Mouse (Mus musculus): ENCODE measurements around the gene Mcts2. TPM values are rescaled to one million over a fixed set of nuclear protein-coding genes. Genes with fewer than 3 reads are reported as not detected.

Gene Mcts2
- polyA plus RNA-seq, 1 experiment: not detected

GRCm38 (mm10) chr2:152709066-152709465 lies 22.2 kb downstream of the Mcts2 start:
- Histone ChIP-seq H3K4me1 (ENCODE audit: control insufficient read depth, insufficient read depth, low read length) (peaks cover 25% of the 10 kb centered on the region), H3K27ac (ENCODE audit: insufficient read depth, low read depth, low read length) (no peak overlapping the region), H3K4me3 (ENCODE audit: insufficient read depth, low read depth, low read length) (no peak overlapping the region)
- WGBS: 78% methylated on average over 5 of the region's 5 CpGs
- TF ChIP-seq POLR2A (IDR thresholded peaks at IDR 0.05; ENCODE audit: insufficient read depth, low read depth, low read length): no peak
- no peak for TF ChIP-seq CTCF (IDR thresholded peaks at IDR 0.05; ENCODE audit: insufficient read depth, low read depth, low read length)

DNA sequence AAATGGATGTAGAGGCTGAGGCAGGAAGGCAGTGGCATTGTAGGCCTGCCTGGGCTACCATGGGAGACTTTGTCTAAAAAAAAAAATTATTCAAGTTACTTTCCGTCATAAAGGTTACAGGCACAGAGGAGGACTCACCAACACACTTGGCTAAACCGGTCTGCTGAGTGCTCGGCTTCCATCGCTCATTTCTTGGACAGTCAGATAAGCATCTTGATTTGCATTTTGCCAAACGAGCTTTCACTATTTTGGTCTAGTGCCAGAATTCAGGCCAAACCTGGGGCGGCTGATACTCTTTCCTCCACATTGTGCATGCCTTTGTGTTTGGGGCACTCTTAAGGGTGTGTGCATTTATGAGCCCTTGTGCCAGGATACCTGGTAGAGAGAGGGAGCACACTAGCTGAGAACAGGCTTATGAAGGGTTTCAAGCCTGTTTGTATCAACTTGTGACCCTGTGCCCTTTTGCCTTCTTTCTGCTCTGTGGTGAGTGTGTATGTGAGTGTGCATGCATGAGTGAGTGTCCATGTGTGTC lies 29.5 kb downstream of the Mcts2 start:
- Histone ChIP-seq H3K27ac (ENCODE audit: insufficient read depth, low read depth, low read length) (no peak overlapping the region), H3K4me1 (ENCODE audit: control insufficient read depth, insufficient read depth, low read length) (no peaks in the 10 kb centered on the region; the same call in 1 of the 2 replicates), H3K4me3 (ENCODE audit: insufficient read depth, low read depth, low read length) (no peak overlapping the region)
- TF ChIP-seq CTCF (IDR thresholded peaks at IDR 0.05; ENCODE audit: insufficient read depth, low read depth, low read length) (no peak), POLR2A (IDR thresholded peaks at IDR 0.05; ENCODE audit: insufficient read depth, low read depth, low read length) (no peak)
- 66% methylated on average over 6 of the region's 6 CpGs for WGBS

- TF ChIP-seq POLR2A (IDR thresholded peaks at IDR 0.05; ENCODE audit: insufficient read depth, low read depth, low read length) (no peak), CTCF (IDR thresholded peaks at IDR 0.05; ENCODE audit: insufficient read depth, low read depth, low read length) (no peak)
- 56% methylated on average over 11 of the region's 11 CpGs for WGBS
- no peaks in the 10 kb centered on the region; the same call in 1 of the 2 replicates for H3K4me1 ChIP-seq (ENCODE audit: control insufficient read depth, insufficient read depth, low read length)
- H3K4me3 ChIP-seq (ENCODE audit: insufficient read depth, low read depth, low read length): no peak overlapping the region
- H3K27ac ChIP-seq (ENCODE audit: insufficient read depth, low read depth, low read length): no peak overlapping the region
Observed at GRCm38 (mm10) chr2:152717652-152718051, 30.8 kb downstream of the Mcts2 start.

- H3K27ac ChIP-seq (ENCODE audit: insufficient read depth, low read depth, low read length): no peak overlapping the region
- H3K4me3 ChIP-seq (ENCODE audit: insufficient read depth, low read depth, low read length): no peak overlapping the region
- H3K4me1 ChIP-seq (ENCODE audit: control insufficient read depth, insufficient read depth, low read length): no peaks in the 10 kb centered on the region; the same call in 1 of the 2 replicates
- WGBS: 55% methylated on average over 6 of the region's 6 CpGs
- no peak for TF ChIP-seq POLR2A (IDR thresholded peaks at IDR 0.05; ENCODE audit: insufficient read depth, low read depth, low read length)
- TF ChIP-seq CTCF (IDR thresholded peaks at IDR 0.05; ENCODE audit: insufficient read depth, low read depth, low read length): no peak
Observed at GRCm38 (mm10) chr2:152718076-152718475, 31.2 kb downstream of the Mcts2 start.

DNA sequence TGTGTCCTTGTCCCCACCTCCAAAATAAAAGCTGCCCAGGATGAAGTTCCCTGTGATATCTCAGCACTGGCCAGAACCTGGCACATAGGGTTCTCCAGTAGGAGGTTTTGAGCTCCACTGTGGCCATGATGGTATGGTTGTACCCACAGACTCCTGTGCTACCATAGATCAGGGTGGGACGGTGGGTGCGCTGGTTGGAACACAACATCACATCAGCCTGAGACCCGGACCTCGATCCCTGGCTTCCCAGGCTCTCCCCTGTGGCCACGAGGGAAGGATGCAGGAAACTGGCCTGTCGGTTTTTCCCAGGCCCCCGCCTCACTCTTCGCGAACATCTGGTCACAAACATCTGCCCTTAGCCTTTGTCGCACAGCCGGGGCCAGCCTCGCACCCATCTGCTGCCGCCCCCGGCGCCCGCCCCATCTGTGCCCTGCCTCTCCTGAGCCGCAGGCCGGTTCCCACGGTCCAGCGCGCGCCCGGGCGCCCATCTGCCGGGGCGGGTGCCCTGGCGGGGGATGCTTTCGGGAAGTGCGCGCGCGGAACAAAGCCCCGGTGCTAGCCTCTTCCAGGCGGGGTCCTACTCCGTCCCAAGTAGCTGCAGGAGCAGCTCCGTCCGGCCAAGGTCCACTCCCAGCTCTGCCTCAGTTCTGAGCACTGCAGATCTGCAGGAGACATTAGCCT lies 37.0 kb downstream of the Mcts2 start:
- TF ChIP-seq CTCF (IDR thresholded peaks at IDR 0.05; ENCODE audit: insufficient read depth, low read depth, low read length) (no peak), POLR2A (IDR thresholded peaks at IDR 0.05; ENCODE audit: insufficient read depth, low read depth, low read length) (no peak)
- WGBS: 19% methylated on average over 37 of the region's 37 CpGs
- Histone ChIP-seq H3K4me1 (ENCODE audit: control insufficient read depth, insufficient read depth, low read length) (peaks cover 5% of the 10 kb centered on the region; the same call in 1 of the 2 replicates), H3K4me3 (ENCODE audit: insufficient read depth, low read depth, low read length) (no peak overlapping the region), H3K27ac (ENCODE audit: insufficient read depth, low read depth, low read length) (no peak overlapping the region)

- no peak overlapping the region for H3K27ac ChIP-seq (ENCODE audit: insufficient read depth, low read depth, low read length)
- H3K4me1 ChIP-seq (ENCODE audit: control insufficient read depth, insufficient read depth, low read length): peaks cover 6% of the 10 kb centered on the region; the same call in 1 of the 2 replicates
- TF ChIP-seq POLR2A (IDR thresholded peaks at IDR 0.05; ENCODE audit: insufficient read depth, low read depth, low read length) (no peak), CTCF (IDR thresholded peaks at IDR 0.05; ENCODE audit: insufficient read depth, low read depth, low read length) (no peak)
- H3K4me3 ChIP-seq (ENCODE audit: insufficient read depth, low read depth, low read length): no peak overlapping the region
- 84% methylated on average over 3 of the region's 3 CpGs for WGBS
Observed at GRCm38 (mm10) chr2:152724332-152724723, 37.5 kb downstream of the Mcts2 start.

- 88% methylated on average over 15 of the region's 15 CpGs for whole genome bisulfite sequencing
- H3K4me3 ChIP-seq (ENCODE audit: insufficient read depth, low read depth, low read length): no peak overlapping the region
- TF ChIP-seq POLR2A (IDR thresholded peaks at IDR 0.05; ENCODE audit: insufficient read depth, low read depth, low read length) (no peak), CTCF (IDR thresholded peaks at IDR 0.05; ENCODE audit: insufficient read depth, low read depth, low read length) (no peak)
- no peak overlapping the region for H3K27ac ChIP-seq (ENCODE audit: insufficient read depth, low read depth, low read length)
- peaks cover 9% of the 10 kb centered on the region; the same call in 1 of the 2 replicates for H3K4me1 ChIP-seq (ENCODE audit: control insufficient read depth, insufficient read depth, low read length)
Observed at GRCm38 (mm10) chr2:152725178-152725750, 38.4 kb downstream of the Mcts2 start.

DNA sequence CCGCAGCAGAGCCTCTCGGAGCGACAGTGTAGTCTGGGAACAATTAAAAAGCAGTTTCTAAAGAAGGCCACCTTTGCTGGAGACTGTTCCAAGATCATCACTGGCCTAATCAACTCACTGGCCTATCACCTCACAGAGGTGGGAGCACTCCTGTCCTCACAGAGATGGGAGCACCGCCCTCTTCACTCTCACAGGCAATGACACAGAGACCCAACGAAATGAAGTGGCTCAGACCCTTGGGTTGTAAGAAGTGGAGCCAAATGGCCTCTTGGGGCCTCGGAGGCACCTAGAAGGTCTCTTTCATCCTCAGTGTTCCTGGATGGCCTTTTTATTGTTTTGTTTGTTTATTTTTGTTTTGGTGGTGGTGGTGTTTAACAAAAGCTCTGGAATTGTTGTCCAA lies 39.4 kb downstream of the Mcts2 start:
- Histone ChIP-seq H3K27ac (ENCODE audit: insufficient read depth, low read depth, low read length) (no peak overlapping the region), H3K4me3 (ENCODE audit: insufficient read depth, low read depth, low read length) (no peak overlapping the region), H3K4me1 (ENCODE audit: control insufficient read depth, insufficient read depth, low read length) (peaks cover 9% of the 10 kb centered on the region; the same call in 1 of the 2 replicates)
- TF ChIP-seq POLR2A (IDR thresholded peaks at IDR 0.05; ENCODE audit: insufficient read depth, low read depth, low read length) (no peak), CTCF (IDR thresholded peaks at IDR 0.05; ENCODE audit: insufficient read depth, low read depth, low read length) (no peak)
- 95% methylated on average over 6 of the region's 6 CpGs for WGBS

- WGBS: 78% methylated on average over 6 of the region's 6 CpGs
- H3K4me3 ChIP-seq (ENCODE audit: insufficient read depth, low read depth, low read length): no peak overlapping the region
- TF ChIP-seq CTCF (IDR thresholded peaks at IDR 0.05; ENCODE audit: insufficient read depth, low read depth, low read length) (no peak), POLR2A (IDR thresholded peaks at IDR 0.05; ENCODE audit: insufficient read depth, low read depth, low read length) (no peak)
- H3K4me1 ChIP-seq (ENCODE audit: control insufficient read depth, insufficient read depth, low read length): peaks cover 9% of the 10 kb centered on the region; the same call in 1 of the 2 replicates
- H3K27ac ChIP-seq (ENCODE audit: insufficient read depth, low read depth, low read length): no peak overlapping the region
Observed at GRCm38 (mm10) chr2:152726751-152727335, 40.0 kb downstream of the Mcts2 start.

All from olfactory bulb, adult 2 months (tissue).